Mouse (Mus musculus) megakaryocyte, embryonic 14.5 days (primary cell): ENCODE results near the gene Swi5. TPM values are rescaled to one million over a fixed set of nuclear protein-coding genes. Genes with fewer than 3 reads are reported as not detected.

ENCODE experiments used
- H3K27me3 ChIP-seq: replicated peaks from 2 replicates; pipeline ENCODE3; 2012; ENCODE audit warnings: inconsistent platforms
- H3K36me3 ChIP-seq: replicated peaks from 2 replicates; pipeline ENCODE3; 2012; ENCODE audit warnings: low read length, inconsistent platforms, mixed read lengths
- H3K4me1 ChIP-seq: 2 replicates; pipeline ENCODE4 v1.6.1; 2012; ENCODE audit warnings: inconsistent platforms
- H3K4me3 ChIP-seq: replicated peaks from 2 replicates; pipeline ENCODE3; 2012; ENCODE audit warnings: moderate library complexity, mild to moderate bottlenecking, inconsistent platforms
- H3K9me3 ChIP-seq: 2 replicates; pipeline ENCODE4 v1.6.1; 2012; ENCODE audit warnings: inconsistent platforms
- FLI1 ChIP-seq: IDR thresholded peaks from 2 replicates; pipeline ENCODE4 v1.6.1; 2012; ENCODE audit warnings: low read length, inconsistent platforms, mixed read lengths
- GATA1 ChIP-seq: IDR thresholded peaks from 3 replicates; pipeline ENCODE4 v1.6.1; 2012; ENCODE audit warnings: mixed read lengths, low read length, inconsistent platforms, borderline replicate concordance
- polyA plus RNA-seq: library from polyadenylated mRNA; stranded (reverse); fragments of >175 nt; gene quantifications from 2 replicates; pipeline ENCODE4 v1.2.3, GENCODE M21; 2012; ENCODE audit warnings: low replicate concordance; ENCODE audit not compliant: insufficient read depth

Swi5 gene
- 652 and 1,719 TPM in 2 replicates for polyA plus RNA-seq

- peaks cover 57% of the 10 kb centered on the region for H3K36me3 ChIP-seq
- H3K9me3 ChIP-seq = no peaks in the 10 kb centered on the region
- TF ChIP-seq FLI1 (no peak), GATA1 (no peak)
- peak within 1 kb of the TSS; percentile 98 for H3K4me3 ChIP-seq
- H3K27me3 ChIP-seq = no peaks in the 10 kb centered on the region
- H3K4me1 ChIP-seq = peaks cover 82% of the 10 kb centered on the region
These were observed at the start of gene Swi5 for GRCm38 (mm10) chr2:32287923-32288367. Gene Swi5, minus strand, starts transcription at chr2:32288075.

- Histone ChIP-seq H3K27me3 (peaks cover 83% of the 10 kb centered on the region), H3K36me3 (no peaks in the 10 kb centered on the region), H3K4me1 (peaks cover 8% of the 10 kb centered on the region), H3K4me3 (no peak overlapping the region), H3K9me3 (peaks cover 6% of the 10 kb centered on the region)
- TF ChIP-seq FLI1 (no peak), GATA1 (no peak)
These were observed 48.0 kb upstream of the Swi5 start for GRCm38 (mm10) chr2:32335888-32336287.

DNA sequence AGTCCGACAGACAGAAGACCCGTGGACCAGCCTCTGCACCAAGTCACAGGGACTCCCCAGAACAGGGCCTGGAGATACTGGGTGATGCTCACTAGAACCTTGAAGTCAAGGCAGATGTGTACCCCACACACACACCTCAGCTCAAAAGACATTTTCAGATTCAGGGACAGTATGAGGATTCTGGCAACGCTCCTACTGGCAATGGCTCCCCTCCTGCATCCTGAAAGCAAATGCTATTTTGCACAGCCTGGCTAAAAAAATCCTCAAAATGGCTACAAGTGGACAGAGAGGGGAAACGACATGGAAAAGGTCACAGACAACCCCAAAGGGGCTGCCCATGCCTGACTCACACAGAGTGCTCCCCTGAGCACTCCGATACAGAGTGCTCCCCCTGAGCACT lies 44.3 kb upstream of the Swi5 start:
- no peak for TF ChIP-seq GATA1
- no peak for TF ChIP-seq FLI1

GRCm38 (mm10) chr2:32329531-32329930 lies 41.7 kb upstream of the Swi5 start:
- peaks cover 86% of the 10 kb centered on the region for H3K27me3 ChIP-seq
- H3K4me1 ChIP-seq = peaks cover 8% of the 10 kb centered on the region
- H3K9me3 ChIP-seq = no peaks in the 10 kb centered on the region
- no peaks in the 10 kb centered on the region for H3K36me3 ChIP-seq
- H3K4me3 ChIP-seq = no peak overlapping the region
- no peak for TF ChIP-seq GATA1
- TF ChIP-seq FLI1 = no peak

More for the DNA sequence above, 44.3 kb upstream of the Swi5 start:
- H3K27me3 ChIP-seq = peaks cover 93% of the 10 kb centered on the region
- no peaks in the 10 kb centered on the region for H3K9me3 ChIP-seq
- H3K36me3 ChIP-seq = no peaks in the 10 kb centered on the region
- peaks cover 8% of the 10 kb centered on the region for H3K4me1 ChIP-seq
- H3K4me3 ChIP-seq = no peak overlapping the region

DNA sequence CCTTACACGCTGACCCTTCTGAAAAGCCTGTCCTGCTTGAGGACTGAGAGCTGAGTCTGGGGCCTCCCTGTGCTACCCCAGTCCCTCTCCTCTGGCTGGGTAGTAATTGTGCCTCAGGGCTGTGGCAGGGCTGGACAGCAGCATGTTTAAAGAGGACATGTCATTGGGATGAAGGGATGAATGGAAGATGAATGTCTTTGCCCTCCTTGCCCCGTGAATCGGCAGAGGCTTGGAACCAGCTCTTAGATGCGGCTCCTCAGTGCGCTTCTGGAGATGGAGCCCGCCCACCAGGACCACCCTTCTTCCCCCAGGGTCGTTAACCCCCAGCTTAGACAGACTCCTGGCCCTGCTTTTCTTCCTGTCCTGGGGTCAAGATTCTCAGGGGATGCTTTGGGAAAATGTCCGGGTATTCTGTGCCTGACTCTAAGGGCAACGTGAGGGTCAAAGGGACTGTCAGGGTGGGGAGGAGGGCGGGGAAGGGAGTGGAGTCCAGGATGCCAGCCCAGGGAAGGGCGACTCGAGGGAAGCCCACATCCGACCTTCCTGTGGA lies 41.1 kb upstream of the Swi5 start:
- TF ChIP-seq GATA1 (no peak), FLI1 (no peak)
- Histone ChIP-seq H3K4me3 (no peak overlapping the region), H3K36me3 (no peaks in the 10 kb centered on the region), H3K4me1 (peaks cover 8% of the 10 kb centered on the region), H3K9me3 (no peaks in the 10 kb centered on the region), H3K27me3 (peaks cover 83% of the 10 kb centered on the region)

- Histone ChIP-seq H3K9me3 (no peaks in the 10 kb centered on the region), H3K36me3 (no peaks in the 10 kb centered on the region), H3K27me3 (peaks cover 77% of the 10 kb centered on the region), H3K4me3 (no peak overlapping the region), H3K4me1 (peaks cover 8% of the 10 kb centered on the region)
- TF ChIP-seq GATA1 (no peak), FLI1 (no peak)
These were observed 39.3 kb upstream of the Swi5 start for GRCm38 (mm10) chr2:32327200-32327599.

- Histone ChIP-seq H3K4me1 (peaks cover 12% of the 10 kb centered on the region), H3K4me3 (no peak overlapping the region), H3K9me3 (no peaks in the 10 kb centered on the region), H3K27me3 (peaks cover 75% of the 10 kb centered on the region), H3K36me3 (no peaks in the 10 kb centered on the region)
- TF ChIP-seq FLI1 (no peak), GATA1 (no peak)
These were observed 37.5 kb upstream of the Swi5 start for GRCm38 (mm10) chr2:32325342-32325741.

DNA sequence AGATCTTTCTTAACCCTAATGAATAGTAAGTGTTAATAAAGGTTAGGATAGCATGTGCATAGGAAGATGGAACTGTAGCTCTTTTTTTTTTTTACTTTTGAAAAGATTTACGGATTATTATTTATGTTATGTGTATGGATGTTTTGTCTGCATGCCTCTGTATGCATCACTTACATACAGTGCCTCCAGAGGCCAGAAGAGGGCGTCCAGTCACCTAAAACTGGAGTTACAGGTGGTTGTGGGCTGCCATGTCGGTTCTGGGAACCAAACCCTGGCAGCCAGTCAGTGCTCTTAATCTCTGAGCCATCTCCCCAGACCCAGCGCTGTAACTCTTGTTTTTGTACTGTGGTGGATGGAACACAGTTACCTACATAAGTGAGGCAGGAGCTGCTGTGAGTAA lies 36.4 kb upstream of the Swi5 start:
- TF ChIP-seq FLI1 (no peak), GATA1 (no peak)
- H3K27me3 ChIP-seq = peaks cover 79% of the 10 kb centered on the region
- no peak overlapping the region for H3K4me3 ChIP-seq
- H3K36me3 ChIP-seq = no peaks in the 10 kb centered on the region
- H3K9me3 ChIP-seq = no peaks in the 10 kb centered on the region
- peaks cover 21% of the 10 kb centered on the region for H3K4me1 ChIP-seq

- Histone ChIP-seq H3K36me3 (no peaks in the 10 kb centered on the region), H3K9me3 (no peaks in the 10 kb centered on the region), H3K4me3 (no peak overlapping the region), H3K4me1 (peaks cover 25% of the 10 kb centered on the region), H3K27me3 (peaks cover 77% of the 10 kb centered on the region)
- no peak for TF ChIP-seq FLI1
- no peak for TF ChIP-seq GATA1
These were observed 35.2 kb upstream of the Swi5 start for GRCm38 (mm10) chr2:32322754-32323741.

GRCm38 (mm10) chr2:32321591-32322298 lies 33.9 kb upstream of the Swi5 start:
- Histone ChIP-seq H3K4me3 (no peak overlapping the region), H3K9me3 (no peaks in the 10 kb centered on the region), H3K4me1 (peaks cover 38% of the 10 kb centered on the region), H3K36me3 (no peaks in the 10 kb centered on the region), H3K27me3 (peaks cover 79% of the 10 kb centered on the region)
- TF ChIP-seq GATA1 (no peak), FLI1 (no peak)
